Mouse (Mus musculus) fibroblast of lung, adult 2 months (primary cell): ENCODE results near the gene Abi2.
A peak's percentile ranks its signal among the peaks of the same experiment; 100 is the strongest.
"Not testable (repeated sequence)": the region's sequence is repeated elsewhere in the genome, so short reads cannot be mapped to it uniquely, and the experiment has no call there.

Source experiments
- DNase-seq: peaks from one replicate; pipeline ENCODE4 v3.0.0-alpha.2; 2011; ENCODE audit warnings: low read depth

Gene Abi2

DNA sequence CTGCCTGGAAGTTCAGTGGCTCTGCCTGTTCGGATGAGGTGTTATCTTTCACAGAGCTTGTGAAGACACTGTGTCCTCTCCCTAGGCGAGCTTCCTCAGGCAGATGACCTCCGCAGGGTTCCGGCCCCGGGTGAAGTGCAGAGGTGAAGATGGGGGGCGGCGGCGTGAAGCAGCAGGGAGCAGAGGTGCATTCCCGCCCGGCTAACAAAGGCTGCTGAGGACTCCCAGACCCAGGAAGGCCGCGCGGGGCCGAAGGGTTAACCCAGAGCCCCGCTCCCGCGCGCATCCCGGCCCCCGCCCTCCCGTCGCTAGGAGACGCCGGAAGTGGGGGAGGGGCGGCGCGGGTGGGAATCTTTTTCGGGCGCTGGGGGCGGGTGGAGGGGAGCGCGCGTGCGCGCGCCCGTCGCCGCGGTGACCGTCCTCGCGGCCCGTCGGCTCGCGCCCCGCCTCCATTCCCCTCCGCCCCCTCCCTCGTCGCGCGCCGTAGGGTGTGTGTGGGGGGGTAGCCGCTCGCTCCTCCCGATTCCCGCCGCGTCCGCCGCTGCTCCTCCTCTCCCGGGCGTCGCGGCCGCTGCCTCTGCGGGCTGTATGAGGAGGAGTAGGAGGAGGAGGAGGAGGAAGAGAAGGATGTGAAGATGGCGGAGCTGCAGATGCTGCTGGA is at the start of gene Abi2:
Gene Abi2 (plus strand): TSS at position 452 of the 661 bp plus-strand sequence.
- no peak for DNase-seq

DNA sequence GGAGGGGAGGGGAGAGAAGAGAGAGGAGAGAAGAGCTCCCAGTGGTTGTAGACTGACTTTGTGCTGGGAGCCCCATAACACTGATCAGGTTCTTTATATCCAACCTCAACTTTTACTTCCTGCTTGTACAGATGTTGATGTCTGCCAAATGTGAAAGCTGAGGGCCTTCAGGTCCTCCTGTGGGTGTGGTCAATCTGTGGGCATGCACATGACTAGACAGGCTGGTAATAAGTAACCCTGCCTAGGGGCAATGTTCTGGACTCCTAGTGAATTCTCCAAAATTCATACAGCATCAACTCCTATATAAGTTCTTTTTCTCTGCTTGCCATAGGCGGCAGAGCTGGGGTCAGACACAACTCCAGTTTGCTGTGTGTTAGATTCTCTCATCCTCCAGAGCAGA is 47.8 kb upstream of the Abi2 start:
- no peak for DNase-seq

DNA sequence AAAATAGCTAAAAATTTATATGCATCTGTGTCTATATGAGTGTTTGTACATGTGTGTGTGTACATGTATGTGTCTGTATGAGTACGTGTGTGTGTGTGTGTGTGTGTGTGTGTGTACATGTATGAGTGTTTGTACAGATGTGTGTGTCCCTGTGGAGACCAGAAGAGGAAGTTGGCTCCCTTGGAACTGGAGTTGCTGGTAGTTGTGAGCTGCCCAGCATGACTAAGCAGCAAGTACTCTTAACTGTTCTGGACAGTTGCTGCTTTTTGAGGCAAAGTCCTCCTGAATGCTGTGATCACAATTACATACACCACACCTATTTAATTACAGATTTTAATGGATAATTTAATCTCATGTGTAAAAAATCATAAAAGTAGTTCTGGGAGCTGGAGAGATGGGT is 32.9 kb upstream of the Abi2 start:
- DNase-seq, result no peak

DNA sequence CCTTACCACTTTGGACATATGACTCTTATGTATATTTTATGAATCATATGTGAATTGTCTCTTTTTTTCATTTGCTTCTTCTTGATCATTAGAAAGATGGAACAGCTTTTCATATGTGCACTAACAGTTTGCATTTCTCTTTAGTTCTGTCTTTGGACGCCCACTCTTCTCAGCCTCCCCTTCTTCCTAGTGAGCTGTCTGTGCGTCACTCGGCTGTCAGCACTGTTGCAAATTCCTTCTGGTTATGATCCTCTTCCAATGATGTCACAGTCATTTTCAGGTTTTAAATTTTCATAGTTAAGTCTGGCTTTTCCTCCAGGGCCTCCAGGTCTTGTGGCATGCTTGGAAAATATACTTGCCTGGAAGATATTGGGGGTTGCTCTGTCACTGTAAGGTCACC is 27.5 kb upstream of the Abi2 start:
- no peak for DNase-seq

DNA sequence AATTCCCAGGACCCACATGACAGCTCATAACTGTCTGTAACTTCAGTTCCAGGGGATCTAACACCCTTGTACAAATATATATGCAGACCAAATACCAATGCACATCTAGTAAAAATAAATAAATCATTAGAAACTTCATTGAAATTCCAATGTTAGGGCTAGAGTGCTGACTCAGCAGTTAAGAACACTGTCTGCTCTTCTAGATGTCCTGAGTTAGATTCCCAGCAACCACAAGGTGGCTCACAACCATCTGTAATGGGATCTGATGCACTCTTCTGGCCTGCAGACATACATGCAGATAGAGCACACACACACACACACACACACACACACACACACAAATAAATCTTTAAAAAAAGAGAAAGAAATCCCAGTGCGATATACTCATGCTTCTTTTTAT is 4.6 kb upstream of the Abi2 start:
- DNase-seq, result no peak

DNA sequence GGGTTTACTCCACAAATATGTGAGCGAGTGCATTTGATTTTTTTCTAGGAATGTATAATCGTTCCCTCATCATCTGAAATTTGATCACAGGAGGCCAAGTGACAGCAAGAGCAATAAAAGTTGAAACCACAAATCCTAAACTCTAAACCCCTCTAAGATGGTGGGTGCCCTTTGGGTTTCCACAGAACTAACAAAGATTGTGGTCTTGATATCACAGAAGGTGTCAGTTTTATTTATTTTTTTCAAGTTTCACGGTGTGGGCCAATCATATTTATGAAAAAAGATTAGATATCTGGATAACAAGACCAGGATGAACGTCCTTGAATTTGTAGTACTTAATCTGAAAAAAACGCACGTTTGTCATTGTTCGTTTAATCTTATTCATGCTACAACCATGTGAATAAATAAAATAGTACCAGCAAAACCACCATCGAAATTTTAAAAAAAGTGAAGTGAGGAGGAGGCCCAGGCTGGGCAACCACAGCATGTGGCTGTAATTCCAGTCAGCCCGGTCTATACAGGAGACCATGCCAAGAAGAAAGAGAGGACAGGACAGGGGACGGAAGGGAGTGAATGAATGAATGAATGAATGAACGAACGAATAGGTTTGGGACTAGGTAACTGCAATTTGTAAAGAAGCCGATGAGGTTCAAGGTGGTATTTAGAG is 785 bp upstream of the Abi2 start:
- DNase-seq, result no peak

DNA sequence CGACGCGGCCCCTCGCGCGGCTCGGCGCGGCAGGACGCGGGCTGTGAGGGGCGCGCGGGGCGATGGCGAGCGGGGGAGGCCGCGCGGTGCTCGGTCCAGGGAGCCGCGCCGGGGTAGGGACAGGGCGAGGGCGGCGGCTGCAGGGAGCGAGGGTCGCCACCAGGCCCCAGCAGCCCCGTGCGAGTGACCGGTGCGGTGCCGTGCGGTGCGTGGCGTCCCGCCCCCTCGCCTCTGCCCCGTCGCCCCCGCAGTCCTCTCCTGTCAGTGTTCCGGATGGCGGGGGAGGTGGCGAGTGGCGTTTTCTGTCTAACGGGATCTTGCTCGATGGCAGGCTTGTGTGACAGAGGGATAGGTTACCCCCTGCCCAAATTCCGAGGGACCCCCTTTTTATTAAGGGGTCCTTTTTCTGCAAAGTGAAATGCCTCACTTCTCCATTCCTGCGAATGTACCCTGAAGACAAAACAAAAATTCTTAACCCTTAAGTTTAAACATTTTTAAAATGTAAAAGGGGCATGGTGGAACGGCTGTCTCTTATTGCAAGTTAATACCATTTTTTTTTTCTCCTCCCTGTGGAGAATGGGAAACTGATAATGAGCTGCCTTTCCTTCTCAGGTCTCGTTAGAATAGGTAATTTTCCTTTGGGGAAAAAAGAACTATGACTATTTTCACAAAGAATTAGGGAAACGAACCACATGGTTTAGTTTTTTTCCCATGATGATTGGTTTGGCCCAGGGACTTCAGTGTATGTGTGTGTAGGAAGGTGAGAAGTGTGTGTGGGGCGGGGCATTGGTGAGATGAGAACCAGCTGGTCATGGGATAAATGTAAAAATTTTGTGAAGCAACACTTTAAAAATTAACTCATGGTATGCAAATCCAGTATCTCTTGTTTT is 754 bp downstream of the Abi2 start:
- no peak for DNase-seq

DNA sequence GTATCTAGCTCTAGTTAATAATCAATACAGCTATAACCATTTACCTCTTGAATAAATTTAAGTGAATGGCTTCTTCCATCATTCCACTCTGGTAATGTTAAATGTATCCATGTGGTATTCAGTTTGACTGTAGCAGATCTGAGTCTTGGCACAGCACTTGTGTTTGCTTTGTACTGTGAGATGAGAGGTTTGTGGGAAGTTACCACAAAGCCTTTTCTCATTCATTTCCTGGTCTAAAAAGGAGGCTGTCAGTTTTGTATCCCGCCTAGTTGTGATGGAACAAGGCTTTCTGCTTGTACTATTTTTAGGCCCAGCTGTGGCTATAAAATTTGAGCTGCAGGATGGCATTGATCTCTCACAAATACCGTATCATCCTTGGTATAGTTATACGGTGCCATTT is 7.3 kb downstream of the Abi2 start:
- no peak for DNase-seq

DNA sequence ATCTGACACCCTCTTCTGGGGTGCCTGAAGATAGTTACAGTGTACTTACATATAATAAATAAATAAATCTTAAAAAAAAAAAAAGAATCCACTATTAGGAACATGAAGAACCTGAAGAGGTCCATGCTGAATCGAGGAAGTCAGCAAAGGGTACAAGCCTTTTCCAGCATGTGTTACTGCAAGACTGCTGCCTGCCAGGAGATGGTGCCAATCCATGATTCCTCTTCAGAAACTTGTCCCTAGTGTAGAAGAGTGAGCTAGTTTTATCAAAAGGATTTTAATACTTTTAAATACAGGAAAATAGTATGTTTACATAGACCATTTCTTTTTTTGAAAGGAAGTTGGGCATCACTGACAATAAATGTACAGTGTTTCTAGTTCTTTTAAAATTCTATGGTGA is 14.5 kb downstream of the Abi2 start:
- no peak for DNase-seq

DNA sequence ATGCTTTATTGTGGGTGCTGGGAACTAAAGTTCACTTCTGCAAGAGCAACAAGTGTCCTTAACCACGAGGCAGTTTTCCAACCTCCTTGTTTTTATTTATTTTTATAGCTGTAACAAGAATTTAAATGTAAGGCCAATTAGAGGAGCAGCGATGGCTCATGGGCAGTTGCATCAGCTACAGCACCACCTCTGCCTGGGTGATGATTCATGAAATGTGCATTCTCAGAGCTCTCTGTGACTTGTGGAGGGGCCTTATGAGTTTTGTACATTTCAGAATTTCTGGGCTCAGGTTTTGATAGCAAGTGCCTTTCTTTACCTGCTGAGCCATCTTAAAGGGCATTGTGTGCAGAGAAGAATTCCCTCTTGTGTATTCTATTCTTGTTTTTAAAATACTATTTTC is 18.9 kb downstream of the Abi2 start:
- no peak for DNase-seq

DNA sequence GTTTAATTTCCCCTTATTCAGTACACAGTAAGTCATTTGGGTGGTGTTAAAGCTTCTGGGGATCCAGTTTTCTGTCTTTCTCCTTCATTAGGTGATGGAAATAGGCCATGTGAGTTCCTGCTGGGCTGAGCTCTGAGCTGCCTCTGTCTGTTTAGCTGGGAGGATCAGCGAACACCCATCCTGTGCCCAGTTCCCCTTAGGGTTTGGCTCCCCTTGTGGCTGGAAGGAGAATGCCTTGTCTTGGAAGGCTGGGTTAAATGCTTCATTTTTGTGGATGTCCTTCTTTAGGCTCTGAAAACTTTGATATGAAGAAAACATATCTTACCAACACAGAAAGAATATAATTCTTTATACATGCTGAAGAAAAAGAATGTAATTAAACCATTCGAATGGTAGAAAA is 19.5 kb downstream of the Abi2 start:
- no peak for DNase-seq

DNA sequence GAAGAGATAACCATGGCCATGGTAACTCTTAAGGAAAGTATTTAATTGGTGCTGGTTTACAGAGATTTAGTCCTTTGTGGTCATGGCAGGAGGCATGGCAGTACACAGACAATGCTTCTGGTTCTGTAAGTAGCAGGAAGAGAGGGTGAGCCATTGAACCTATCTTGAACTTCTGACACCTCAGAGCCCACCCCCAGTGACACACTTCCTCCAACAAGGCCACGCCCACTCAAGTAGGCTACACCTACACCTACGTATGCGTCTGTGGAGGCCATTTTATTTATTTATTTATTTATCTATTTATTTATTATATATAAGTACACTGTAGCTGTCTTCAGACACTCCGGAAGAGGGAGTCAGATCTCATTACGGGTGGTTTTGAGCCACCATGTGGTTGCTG is 22.1 kb downstream of the Abi2 start:
- DNase-seq, result no peak

DNA sequence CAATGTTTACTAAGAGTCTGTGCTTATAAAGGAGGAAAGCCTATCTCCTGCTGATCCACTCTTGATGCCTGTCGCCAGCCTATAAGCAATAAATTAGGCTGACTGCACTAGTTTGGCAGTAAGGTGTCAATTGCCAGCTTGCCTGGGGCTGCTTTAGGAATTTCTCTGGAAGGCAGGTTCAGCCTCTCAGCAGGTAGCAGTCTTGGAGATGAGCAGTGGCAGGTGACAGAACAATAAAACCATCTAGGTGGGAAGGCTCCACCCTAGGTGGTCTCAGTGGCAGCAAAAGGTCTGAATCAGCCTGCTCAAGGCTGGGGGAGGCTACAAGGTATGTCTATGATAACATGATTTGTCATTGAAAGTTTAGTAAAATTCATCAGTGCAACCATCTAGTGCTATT is 23.1 kb downstream of the Abi2 start:
- no peak for DNase-seq

DNA sequence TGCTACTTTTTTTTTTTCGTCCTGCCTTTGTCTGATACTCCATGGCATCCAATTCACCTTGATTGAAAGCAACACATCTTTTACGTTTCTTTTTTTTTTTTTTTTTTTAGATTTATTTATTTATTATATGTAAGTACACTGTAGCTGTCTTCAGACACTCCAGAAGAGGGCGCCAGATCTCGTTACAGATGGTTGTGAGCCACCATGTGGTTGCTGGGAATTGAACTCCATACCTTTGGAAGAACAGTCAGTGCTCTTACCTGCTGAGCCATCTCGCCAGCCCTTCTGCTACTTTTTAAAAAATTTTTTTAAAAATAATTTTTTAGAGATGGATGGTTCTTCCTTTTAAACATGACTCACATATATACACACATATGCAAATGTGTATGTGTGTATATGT is 32.0 kb downstream of the Abi2 start:
- DNase-seq, result not testable (repeated sequence)

DNA sequence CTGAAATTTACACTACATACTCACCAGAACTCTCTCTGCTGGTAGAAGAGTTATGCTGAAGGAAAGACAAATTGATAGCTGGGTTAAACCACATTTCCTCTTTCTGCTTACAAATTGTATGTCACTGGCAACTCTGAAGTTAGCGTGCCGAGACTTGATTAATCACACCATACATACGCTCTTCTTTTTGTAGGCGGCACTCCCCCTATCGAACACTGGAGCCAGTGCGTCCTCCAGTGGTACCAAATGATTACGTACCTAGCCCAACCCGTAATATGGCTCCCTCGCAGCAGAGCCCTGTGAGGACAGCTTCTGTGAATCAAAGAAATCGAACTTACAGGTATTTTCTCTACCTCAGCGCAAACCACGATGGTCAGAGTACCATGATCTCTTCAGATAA is 37.6 kb downstream of the Abi2 start:
- DNase-seq, result no peak

DNA sequence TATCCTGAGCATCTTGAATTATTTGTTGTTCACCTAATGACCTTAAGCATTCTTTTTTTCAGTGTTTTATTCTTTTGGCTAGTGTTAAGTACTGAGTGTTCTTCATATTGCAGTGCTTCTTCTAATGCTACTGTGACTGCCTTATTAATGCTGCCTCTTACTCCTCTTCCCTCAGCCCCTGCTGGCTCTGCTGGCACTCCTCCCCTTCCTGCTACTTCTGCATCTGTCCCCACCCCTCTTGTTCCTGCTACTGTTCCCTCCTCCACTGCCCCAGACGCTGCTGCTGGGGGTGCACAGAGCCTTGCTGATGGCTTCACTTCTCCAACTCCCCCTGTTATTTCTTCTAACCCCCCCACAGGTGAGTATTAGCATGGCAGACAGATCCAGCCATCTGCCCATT is 40.5 kb downstream of the Abi2 start:
- no peak for DNase-seq

DNA sequence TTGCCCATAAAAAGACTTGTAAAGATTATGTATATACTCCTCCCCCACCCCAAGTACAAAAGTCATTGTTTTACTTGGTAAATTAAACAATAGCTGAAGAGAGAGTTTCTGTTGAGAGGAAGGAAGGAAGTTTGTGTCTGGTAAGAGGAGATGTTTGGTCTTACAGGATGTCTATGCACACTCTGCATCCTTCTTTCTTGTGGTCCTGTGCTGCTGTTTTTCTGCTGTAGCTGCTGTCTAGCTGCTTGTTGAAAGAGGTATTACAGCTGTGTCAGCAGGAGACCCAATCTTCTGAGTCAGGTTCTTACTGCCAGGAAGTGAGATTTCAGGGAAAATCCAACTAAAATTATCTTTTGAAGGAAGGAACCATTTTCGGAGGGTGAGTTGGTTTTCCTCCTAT is 51.2 kb downstream of the Abi2 start:
- no peak for DNase-seq

DNA sequence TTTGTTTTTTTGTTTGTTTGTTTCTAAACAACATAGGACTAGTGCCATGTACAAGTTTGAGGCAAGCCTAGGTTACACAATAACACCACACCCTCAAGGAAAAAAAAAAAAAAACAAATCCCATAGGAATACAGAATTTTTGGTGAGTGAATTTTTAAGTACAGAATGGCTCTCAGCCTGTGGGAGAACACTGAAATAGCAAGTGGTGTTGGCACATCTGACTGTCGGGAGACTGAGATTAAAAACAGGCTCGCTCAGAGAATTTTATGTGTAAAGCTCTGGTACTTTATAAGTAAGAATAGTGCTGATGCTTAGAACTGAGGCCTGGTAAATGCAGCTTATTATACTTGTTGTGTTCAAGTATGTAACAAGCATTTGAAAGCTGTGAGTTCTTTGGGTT is 60.1 kb downstream of the Abi2 start:
- DNase-seq, result peak; percentile 12

DNA sequence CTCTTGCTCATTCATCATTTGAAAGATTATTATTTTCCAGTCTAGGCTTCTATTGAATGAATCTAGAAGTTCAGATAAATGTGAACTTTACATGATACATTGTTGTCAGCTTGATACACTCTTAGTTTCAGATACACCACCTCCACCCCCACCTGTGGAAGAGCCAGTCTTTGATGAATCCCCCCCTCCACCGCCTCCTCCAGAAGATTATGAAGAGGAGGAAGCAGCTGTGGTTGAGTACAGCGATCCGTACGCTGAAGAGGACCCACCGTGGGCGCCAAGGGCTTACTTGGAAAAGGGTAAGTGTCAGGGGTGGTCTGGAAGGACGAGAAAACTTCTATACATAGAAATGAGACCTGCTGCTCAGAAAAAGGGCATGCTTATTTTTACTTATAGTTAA is 61.1 kb downstream of the Abi2 start:
- no peak for DNase-seq

DNA sequence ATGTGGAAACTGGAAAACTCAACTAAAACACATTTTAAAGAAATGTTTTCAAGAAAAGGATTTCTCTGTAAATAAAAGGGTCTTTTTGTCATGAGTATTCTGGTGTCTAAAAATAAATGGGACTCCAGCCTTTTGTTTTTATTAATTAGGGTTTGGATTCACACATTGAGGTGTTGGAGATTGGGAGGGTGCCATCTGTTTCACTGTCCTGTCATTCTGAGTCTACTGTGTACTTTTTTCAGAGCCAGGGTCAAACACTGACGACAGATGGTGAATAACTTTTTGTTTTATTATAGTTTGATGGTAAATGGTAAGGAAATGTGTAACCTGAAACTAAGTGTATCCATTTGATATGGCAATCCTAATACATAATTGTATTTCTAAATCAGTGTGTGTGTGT is 72.1 kb downstream of the Abi2 start:
- no peak for DNase-seq

DNA sequence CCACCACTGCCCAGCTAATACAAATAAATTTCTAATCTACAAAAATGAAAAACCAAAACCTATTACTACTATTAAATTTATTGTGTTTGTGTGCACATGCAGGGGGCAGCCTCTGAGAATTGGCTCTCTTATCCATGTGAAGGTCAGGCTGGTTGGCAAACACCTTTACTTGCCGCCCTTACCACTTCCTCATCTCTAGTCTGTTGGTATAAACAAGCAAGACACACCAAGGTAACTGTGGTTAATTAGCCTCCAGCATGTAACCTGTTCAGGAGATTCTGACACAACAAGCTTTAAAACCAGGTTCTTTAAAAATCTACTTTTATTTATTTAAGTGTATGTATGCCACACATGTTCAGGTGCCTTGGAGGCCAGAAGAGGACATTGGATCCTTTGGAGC is 73.5 kb downstream of the Abi2 start:
- DNase-seq, result no peak

DNA sequence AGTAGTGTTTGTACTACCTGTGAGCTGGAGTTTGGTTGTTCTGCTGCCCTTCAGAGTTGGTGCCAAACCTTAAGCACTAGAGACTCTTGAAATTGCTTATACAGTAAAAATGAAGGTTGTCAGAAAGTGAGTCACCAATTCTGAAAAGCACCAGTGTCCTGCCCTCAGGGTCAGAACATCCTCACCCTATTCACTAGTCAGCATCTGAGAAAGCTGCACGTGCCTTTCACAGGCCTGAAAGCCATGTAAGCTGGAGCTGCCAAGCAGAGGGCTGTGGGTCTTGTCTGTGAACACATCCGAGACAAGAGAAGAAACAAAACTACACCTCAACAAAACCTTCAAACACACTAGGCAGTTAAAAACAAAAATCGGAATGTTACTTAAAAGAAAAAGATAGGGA is 76.2 kb downstream of the Abi2 start:
- DNase-seq, result no peak

DNA sequence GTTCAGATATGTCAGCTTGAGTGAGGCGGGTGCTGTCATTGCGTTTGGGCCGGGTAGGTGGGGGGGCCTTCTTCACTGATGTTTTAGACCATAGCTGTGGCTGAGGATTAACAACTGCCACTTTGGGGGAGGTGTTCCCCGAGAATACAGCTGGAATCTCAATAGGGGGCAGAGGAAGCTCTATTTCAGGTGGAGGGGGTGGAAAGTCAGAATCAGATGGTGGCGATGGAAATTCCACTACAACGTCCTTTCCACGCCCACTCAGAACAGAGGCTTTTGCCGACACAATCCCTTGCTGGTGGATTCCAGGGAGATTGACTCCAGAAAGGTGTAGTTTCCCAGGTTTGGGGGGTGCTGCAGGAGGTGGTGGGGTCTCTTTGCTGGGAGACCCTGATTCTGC is 79.2 kb downstream of the Abi2 start:
- no peak for DNase-seq
